Mouse (Mus musculus): ENCODE measurements at regions not wholly inside any gene's neighbourhood (a gene's known extent, or its start where the extent isn't known, plus 50 kb on each side); places are given as distances from the start of the nearest gene placed in this dataset.

- DNase-seq (ENCODE audit: low read depth), result no peak
Measured at GRCm38 (mm10) chr15:59169831-59170230, 280.7 kb downstream of the Gm49356 start.

GRCm38 (mm10) chr15:59171120-59171519, 282.0 kb downstream of the Gm49356 start:
- no peak for DNase-seq (ENCODE audit: low read depth)

- no peak for DNase-seq (ENCODE audit: low read depth)
Measured at GRCm38 (mm10) chr15:59173452-59174245, 284.6 kb downstream of the Gm49356 start.

GRCm38 (mm10) chr15:59174246-59174751, 285.2 kb downstream of the Gm49356 start:
- DNase-seq (ENCODE audit: low read depth), result no peak

GRCm38 (mm10) chr15:59174893-59175531, 285.9 kb downstream of the Gm49356 start:
- DNase-seq (ENCODE audit: low read depth), result no peak

- DNase-seq (ENCODE audit: low read depth), result no peak
Measured at GRCm38 (mm10) chr15:59180076-59180475, 291.0 kb downstream of the Gm49356 start.

GRCm38 (mm10) chr15:59184461-59184860, 295.4 kb downstream of the Gm49356 start:
- DNase-seq (ENCODE audit: low read depth), result no peak

- no peak for DNase-seq (ENCODE audit: low read depth)
Measured at GRCm38 (mm10) chr15:59187566-59187965, 298.5 kb downstream of the Gm49356 start.

- no peak for DNase-seq (ENCODE audit: low read depth)
Measured at GRCm38 (mm10) chr15:59188371-59188770, 299.3 kb downstream of the Gm49356 start.

GRCm38 (mm10) chr15:59190511-59190910, 301.4 kb downstream of the Gm49356 start:
- no peak for DNase-seq (ENCODE audit: low read depth)

GRCm38 (mm10) chr15:59194421-59194820, 305.3 kb downstream of the Gm49356 start:
- no peak for DNase-seq (ENCODE audit: low read depth)

GRCm38 (mm10) chr15:59196351-59196750, 307.3 kb downstream of the Gm49356 start:
- DNase-seq (ENCODE audit: low read depth), result no peak

- DNase-seq (ENCODE audit: low read depth), result no peak
Measured at GRCm38 (mm10) chr15:59197455-59198391, 308.6 kb downstream of the Gm49356 start.

- DNase-seq (ENCODE audit: low read depth), result no peak
Measured at GRCm38 (mm10) chr15:59201386-59201785, 312.3 kb downstream of the Gm49356 start.

GRCm38 (mm10) chr15:59201894-59202670, 313.0 kb downstream of the Gm49356 start:
- DNase-seq (ENCODE audit: low read depth), result no peak

- no peak for DNase-seq (ENCODE audit: low read depth)
Measured at GRCm38 (mm10) chr15:59203097-59203849, 314.2 kb downstream of the Gm49356 start.

GRCm38 (mm10) chr15:59203850-59204625, 314.9 kb downstream of the Gm49356 start:
- DNase-seq (ENCODE audit: low read depth), result peak; percentile 6

- DNase-seq (ENCODE audit: low read depth), result no peak
Measured at GRCm38 (mm10) chr15:59205091-59205490, 316.0 kb downstream of the Gm49356 start.

GRCm38 (mm10) chr15:59205544-59205943, 316.4 kb downstream of the Gm49356 start:
- DNase-seq (ENCODE audit: low read depth), result no peak

- no peak for DNase-seq (ENCODE audit: low read depth)
Measured at GRCm38 (mm10) chr15:59206636-59207035, 317.5 kb downstream of the Gm49356 start.

Measured in induced T-regulatory cell, adult 2 months (primary cell).